Mouse (Mus musculus): ENCODE measurements at regions not wholly inside any gene's neighbourhood (a gene's known extent, or its start where the extent isn't known, plus 50 kb on each side); places are given as distances from the start of the nearest gene placed in this dataset.

DNA sequence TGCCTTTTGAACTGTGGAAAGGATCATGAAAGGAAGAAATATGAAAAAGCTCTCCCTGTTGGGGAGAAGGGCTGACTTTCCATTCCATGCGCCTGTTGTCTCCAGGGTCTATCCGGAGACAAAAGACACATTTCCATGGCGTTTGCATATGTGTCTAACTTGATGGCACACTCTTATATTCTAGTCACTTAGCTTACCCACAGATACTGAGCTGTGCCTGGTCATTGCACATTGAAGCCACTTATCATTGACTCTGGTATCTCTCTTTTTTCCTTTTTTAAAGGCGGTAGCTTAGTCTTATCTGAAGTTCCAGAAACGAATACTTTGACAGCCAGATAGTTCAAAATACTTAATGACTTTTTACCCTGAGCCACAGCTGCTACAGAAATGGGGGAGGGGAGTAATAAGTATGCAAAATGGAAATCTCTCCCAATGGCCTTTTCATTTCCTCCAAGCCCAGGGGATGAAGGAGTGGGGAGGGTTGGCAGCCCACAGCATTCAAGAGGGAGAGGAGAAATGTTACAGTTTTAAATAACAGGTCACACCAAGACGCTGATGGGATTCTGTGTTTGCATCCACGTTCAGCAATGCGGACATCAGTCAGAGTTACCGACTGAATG lies 137.9 kb upstream of the Slc35f3 start:
- no peak for DNase-seq (ENCODE audit: low spot score)

DNA sequence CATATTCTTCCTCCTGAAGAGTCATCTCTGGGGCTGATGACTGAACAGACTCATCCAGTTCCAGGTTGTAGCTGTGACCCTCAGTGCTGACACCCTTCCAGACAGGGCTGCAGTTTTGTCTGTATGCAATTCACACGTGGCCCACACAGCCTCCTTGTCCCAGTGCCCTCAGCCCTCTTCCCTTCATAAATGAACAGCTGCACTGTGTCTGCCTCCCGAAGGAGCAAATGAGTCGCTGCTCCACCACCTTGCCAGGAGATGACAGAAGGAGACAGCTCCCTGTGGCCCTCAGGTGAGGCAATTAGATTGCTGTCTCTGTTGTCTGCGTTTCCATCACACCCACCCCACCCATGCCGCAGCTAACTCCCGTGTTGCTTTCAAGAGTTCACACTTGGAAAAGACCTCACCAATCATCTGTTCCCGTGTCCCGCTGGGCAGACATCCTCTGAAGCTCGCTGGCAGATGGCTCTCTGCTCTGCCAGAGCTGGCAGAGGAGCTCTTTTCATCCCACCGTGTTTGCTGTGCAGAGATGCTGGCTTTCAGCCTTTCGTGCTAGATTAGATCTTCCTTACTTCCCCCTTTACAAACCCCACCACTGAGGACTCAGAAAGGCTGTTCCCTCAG lies 135.5 kb upstream of the Slc35f3 start:
- no peak for DNase-seq (ENCODE audit: low spot score)

DNA sequence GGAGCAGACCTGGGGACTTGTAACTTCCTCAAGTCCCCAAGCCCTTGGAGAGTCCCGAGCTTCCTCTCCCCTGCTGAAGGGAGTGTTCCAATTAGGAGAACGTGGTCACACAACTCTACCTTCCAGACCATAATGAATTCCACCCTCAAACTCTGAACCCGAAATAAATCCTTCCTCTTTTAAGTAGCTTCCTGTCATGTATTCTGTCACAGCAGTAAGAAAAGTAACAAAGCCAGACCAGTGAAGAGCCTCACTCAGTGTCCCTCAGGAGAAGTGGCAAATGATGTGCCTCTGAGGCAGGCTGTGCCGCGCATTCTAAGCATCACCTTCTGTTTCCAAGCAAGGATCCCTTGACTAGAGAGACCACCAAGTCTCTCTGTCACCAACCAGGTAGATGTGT lies 134.4 kb upstream of the Slc35f3 start:
- no peak for DNase-seq (ENCODE audit: low spot score)

DNA sequence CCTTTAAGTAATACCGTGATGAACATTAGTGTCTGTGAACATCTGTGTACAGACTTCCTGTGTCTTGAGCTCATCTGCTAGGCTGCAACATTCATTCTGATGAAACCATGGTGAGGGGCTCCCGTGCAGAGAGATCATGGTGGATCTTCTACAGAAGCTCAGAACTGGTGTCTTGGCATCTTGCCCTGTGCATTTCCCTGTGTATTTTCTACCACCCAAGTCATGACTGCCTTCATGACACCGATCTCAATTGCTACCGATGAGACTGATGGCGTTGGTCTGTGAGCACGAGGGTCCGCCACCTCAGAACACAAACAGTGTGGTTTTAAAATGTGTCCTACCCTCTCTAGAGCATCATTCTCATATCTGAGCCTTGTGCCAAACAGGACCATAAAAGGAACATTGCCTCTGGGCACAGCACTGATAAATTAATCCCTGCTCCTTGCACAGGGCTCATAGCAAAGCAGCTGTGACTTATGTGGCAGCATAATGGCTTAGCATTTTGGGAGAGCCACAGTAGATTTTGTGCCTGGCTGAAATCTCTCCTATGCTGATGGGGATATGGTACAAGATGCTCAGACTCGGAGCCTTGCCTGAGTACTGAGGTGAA lies 132.8 kb upstream of the Slc35f3 start:
- no peak for DNase-seq (ENCODE audit: low spot score)

DNA sequence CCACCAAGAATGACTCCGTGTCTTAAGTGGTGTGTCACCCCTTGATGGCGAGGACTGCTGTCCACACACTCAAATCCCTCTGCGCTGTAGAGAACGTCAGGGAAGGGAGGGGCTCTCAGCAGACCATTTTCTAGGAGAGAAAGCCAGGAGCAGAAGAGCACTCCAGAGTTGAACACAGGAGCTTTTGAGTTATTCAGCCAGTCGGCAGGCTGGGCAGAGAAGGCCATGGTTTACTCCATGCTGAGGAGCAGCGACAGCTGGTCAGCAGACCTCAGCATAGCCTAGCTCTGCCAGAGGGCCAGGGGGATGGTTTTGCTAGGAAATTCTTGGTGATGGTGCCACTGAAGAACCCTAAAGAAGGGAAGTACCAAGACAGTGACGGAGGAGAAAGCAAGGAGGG lies 132.0 kb upstream of the Slc35f3 start:
- DNase-seq (ENCODE audit: low spot score), result no peak

DNA sequence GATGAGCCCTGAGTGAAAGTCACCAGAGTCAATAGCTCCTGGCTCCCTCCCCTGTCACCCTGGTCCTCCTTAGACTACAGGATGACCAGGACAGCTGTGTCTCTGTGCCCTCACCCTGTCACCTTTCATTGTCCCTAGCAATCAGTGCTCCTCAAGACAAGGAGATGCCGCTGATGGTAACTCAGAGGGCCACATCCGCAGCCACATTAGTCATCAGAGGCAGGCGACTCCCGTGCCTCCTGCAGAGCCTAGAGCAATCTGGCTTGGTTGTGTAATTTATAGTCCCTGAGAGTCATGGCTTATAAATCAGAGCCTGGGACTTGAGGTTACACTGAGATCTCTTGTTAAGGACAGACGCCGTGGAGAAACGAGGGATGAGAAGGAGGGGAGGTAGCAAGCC lies 123.9 kb upstream of the Slc35f3 start:
- no peak for DNase-seq (ENCODE audit: low spot score)

DNA sequence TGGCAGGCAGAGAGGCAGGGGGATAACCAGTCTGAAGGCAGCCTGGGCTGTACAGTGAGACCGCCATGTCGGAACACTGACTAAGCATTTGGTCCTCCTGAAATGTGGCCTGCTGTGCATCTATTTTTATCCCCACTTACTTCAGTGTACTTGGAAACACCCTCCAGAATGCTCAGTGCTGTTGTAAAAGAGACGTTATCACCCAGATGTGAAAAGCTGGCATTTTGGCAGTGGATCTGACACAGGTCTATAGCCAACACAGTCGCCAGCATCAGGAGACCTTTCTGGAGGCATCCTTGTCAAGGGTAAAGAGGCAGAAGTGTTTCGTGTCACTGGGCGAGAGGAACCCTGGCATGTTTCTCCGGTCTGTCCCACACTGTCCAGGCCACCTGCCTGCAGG lies 122.1 kb upstream of the Slc35f3 start:
- DNase-seq (ENCODE audit: low spot score), result no peak

DNA sequence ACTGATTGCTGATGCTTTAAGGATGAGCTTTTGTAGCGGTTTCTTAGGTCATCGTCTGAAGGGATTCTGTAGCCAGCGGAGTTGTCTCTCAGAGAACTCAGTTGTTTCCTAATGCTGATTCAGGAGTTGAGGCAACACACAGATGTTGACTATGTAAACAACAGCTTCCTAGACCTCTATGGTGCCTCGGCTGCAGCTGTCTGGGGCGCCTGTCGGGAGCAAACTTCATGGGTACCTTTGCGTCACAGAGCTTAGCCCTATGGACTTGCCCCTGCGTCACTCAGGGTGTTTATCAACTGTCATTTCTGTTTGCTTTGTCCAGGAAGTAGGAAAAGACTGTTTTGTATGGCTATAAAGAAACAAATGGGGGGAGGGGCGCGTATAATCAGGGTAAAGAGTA lies 120.5 kb upstream of the Slc35f3 start:
- DNase-seq (ENCODE audit: low spot score), result no peak

DNA sequence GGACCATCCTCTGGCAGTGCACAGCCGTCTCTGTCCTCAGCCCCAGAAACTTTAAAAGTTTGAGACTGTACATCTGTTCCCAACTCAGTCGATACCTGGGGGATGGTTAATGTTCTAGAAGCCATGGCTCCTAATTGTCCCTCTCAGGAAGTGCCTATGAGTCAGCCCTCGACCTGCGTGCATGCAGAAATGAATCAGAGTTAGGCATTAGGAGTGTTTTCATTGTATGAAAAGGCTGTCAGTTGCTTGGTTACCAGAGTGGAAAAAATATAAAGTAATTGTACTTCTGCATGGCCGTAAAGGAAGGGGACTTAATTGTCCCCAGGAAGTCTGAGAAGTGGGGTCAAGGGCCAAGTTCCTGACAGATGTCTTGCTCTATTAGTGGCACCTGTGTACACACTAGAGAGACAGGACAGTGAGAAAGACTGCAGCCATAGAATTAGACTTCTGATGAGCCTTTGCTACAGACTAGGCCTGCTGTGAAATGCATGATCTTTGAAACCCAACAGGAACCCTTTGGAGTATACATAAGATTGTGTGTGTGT lies 109.5 kb upstream of the Slc35f3 start:
- DNase-seq (ENCODE audit: low spot score), result peak; percentile 58

DNA sequence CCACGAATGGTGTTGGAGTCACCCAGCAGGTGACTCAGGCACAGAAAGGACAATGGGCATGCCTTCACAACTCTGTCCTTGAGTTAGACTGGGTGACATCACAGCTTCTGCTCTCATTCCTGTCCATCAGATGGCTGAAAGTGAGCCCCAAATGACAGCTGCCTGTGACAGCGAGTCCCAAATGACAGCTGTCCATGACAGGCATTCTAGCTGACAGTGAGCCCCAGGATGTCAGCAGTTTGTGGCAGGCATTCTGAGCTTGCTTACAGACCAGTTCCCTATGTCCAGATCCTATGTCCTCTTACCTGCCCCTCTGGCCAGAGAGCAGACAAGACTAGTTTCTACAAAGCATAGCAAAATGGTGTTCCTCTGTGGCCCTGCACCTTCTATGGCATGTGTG lies 102.7 kb upstream of the Slc35f3 start:
- no peak for DNase-seq (ENCODE audit: low spot score)

DNA sequence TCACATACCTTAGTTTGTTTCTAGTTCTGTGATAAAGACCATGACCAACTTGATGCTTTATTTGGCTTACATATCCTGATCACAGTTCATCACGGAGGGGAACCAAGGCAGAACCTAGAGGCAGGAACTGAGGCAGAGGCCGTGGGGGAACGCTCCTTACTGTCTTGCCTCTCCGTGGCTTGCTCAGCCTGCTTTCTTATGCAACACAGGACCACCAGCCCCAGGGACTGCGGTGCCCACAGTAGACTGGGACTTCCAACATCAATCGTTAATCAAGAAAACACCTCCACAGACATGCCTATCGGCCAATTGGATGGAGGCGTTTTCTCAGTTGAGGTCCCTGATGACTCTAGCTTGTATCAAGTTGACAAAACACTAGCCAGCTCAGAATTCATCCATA lies 87.8 kb upstream of the Slc35f3 start:
- DNase-seq (ENCODE audit: low spot score), result no peak

DNA sequence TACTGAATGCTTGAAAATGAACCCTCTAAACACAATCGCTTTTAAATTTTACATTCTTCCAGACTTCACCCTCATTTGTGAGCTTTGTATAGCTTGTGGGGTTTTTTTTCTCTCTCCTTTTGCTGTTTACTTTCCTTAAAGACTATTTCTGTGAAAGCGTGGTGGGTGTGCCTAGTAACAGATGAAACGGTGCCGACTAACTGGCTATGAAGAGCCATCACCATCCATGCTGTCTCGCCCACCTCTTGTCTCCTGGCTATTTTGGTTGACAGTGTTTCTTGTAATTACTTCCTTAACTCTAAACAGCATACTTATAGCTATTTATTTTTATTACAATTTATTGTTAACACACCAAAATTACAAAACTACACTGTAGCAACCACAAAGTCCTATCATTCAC lies 85.6 kb upstream of the Slc35f3 start:
- no peak for DNase-seq (ENCODE audit: low spot score)

DNA sequence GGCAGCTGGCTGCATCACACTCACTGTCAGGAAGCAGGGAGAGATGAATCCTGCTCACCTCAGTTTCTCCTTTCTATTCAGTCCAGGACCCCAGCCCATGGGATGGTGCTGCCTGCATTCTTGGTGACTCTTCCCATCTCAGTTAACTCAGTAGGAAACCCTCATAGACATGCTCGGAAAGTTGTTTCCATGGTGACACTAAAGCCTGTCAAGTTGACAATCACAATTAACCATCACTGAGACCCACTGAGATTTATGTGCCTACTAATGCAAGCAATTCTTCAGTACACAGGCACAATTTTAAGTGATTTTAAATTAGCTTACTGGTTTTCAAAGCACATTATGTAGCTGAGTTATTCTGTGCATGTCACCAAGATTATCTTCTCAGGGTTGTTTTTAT lies 83.8 kb upstream of the Slc35f3 start:
- no peak for DNase-seq (ENCODE audit: low spot score)

DNA sequence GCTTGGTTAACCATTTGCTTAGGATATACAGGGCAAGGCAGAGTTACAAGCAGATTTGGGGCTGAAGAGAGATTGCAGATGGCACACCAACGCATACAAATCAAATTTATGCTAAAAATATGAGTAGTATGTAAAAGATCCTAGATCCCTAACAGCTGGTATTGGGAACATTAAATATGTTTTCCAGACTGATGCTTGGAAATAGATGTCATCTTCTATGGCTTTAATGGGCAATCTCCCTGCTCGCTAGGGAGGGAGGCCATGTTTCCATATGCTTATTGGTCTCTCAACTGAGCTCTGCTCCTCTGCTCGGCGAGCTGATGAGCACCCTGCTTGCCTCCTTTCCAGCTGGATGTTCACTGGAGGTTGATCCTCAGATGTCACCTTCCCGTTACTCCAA lies 82.0 kb upstream of the Slc35f3 start:
- DNase-seq (ENCODE audit: low spot score), result no peak

DNA sequence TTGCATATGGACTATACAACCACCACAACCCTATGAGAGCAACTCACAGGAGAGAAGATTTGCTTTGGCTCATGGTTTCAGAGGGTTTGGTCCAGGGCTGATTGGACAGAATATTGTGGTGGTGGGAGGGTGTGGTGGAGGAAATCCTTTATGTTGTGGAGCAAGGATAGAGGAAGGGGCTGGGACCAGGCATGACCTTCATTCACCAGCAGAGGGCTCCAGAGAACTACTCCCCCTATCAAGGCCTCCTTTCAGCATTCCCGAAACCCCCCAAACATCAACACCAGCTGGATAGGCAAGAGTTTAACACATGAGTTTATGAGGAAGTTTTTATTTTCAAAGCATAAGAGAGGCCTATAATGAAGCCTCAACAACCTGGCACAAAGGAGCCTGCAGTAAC lies 76.7 kb upstream of the Slc35f3 start:
- peak; percentile 52 for DNase-seq (ENCODE audit: low spot score)

DNA sequence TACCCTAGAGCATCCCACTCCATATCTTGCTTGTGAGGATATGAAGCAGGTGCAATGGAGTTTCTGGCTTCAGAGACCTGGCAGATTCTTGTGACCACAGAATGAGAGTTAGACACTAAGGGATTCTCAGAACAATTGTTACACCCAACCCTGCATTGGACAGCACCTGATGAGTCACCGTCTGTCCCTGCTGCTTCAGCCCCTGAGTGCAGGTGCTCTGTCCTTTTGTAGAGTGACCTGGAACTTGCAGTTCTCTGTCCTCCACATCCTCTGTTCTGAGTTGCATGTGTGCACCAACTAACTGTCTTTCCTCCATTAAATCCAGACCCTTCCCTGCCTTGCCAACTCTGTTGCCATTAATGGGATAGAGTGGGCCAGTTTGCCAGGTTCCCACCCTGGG lies 66.6 kb upstream of the Slc35f3 start:
- no peak for DNase-seq (ENCODE audit: low spot score)

DNA sequence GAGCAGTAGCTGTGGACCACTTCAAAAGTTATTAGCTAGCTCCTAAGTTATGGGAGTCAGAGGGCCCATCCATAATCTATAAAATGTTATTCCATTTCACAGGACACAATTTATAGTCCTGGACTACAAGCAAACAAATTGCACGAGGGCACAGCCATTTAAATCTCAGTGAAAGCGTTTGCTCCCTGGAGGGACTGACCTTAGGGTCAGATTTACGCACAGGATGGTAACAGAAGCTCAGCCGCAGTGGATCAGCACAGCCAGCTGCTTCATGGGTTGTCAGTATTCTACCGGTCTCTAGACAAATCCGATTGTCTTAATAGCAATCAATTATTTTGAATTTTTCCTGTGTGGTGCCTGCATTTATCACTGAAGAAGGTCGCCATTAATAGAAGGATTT lies 65.8 kb upstream of the Slc35f3 start:
- peak; percentile 51 for DNase-seq (ENCODE audit: low spot score)

DNA sequence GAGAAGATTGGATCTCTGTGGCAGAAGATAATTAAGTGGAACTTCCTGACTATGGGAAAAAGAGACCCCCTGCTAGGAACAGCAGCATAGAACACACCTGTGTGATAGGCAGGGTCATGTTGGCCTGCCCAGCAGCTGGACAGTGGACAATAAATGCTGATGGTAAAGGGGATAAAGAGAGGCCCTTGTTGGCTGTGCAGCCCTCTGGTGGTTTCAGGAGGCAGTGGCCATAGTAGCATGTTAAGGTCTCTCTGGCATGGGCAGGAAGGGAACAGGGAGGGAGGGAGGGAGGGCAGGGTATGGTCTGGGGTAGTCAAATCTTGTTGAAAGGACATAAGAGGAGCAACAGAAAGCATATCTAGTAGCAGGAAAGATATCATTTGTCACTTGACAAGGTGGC lies 58.7 kb upstream of the Slc35f3 start:
- DNase-seq (ENCODE audit: low spot score), result no peak

DNA sequence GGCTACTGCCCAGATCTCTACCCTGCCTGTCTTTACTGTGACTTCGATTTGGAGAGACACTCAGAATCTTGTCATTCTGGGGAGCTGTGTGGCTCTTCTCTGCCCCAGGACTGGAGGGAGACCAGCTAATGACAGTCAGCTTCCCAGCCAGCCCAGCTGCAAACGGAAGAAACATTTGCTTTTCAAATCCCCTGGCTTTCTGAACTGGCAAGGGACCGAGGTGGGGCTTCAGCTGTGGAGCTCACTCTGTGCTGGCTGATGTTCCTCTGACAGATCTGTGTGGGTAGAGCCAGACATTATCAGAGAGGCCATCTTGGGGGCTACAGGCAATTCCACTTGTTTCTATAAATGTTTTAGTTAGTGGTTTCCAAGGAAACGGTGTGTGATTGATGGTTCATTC lies 54.0 kb upstream of the Slc35f3 start:
- DNase-seq (ENCODE audit: low spot score), result peak; percentile 5
